Mouse (Mus musculus): Measurements from ENCODE around the gene Dnajc14. TPM values are rescaled to one million over a fixed set of nuclear protein-coding genes. Genes with fewer than 3 reads are reported as not detected.
"Not testable (repeated sequence)": the region's sequence is repeated elsewhere in the genome, so short reads cannot be mapped to it uniquely, and the experiment has no call there.

Dnajc14 gene
- polyA plus RNA-seq, 2 experiments from 2014 or later, result 73.0 to 125 TPM

- ATAC-seq, result peak; percentile 98
Measured at GRCm38 (mm10) chr10:128821358-128822056, 17.6 kb downstream of the Dnajc14 start, which contains the start of gene Ormdl2. Gene Ormdl2, minus strand, starts transcription at chr10:128821645.

- ATAC-seq, result no peak
Measured at GRCm38 (mm10) chr10:128822135-128822534, 18.3 kb downstream of the Dnajc14 start.

GRCm38 (mm10) chr10:128823087-128823486 is 19.2 kb downstream of the Dnajc14 start:
- ATAC-seq, result not testable (repeated sequence)

GRCm38 (mm10) chr10:128823821-128824220 is 20.0 kb downstream of the Dnajc14 start:
- no peak for ATAC-seq

GRCm38 (mm10) chr10:128837400-128837799 is 33.5 kb downstream of the Dnajc14 start:
- ATAC-seq, result no peak

- ATAC-seq, result no peak
Measured at GRCm38 (mm10) chr10:128839434-128839833, 35.6 kb downstream of the Dnajc14 start.

GRCm38 (mm10) chr10:128840612-128841011 is 36.8 kb downstream of the Dnajc14 start:
- ATAC-seq, result no peak

- no peak for ATAC-seq
Measured at GRCm38 (mm10) chr10:128843260-128843659, 39.4 kb downstream of the Dnajc14 start.

- ATAC-seq, result no peak
Measured at GRCm38 (mm10) chr10:128845516-128845915, 41.7 kb downstream of the Dnajc14 start.

- ATAC-seq, result no peak
Measured at GRCm38 (mm10) chr10:128846664-128847063, 42.8 kb downstream of the Dnajc14 start.

GRCm38 (mm10) chr10:128848426-128848825 is 44.6 kb downstream of the Dnajc14 start:
- no peak for ATAC-seq

- no peak for ATAC-seq
Measured at GRCm38 (mm10) chr10:128850339-128850738, 46.5 kb downstream of the Dnajc14 start.

- ATAC-seq, result no peak
Measured at GRCm38 (mm10) chr10:128861176-128861575, 57.3 kb downstream of the Dnajc14 start.

GRCm38 (mm10) chr10:128866042-128866441 is 62.2 kb downstream of the Dnajc14 start:
- ATAC-seq, result no peak

- peak; percentile 67 for ATAC-seq
Measured at GRCm38 (mm10) chr10:128866518-128866917, 62.7 kb downstream of the Dnajc14 start.

Other genes starting within 250 kb of the Dnajc14 start
- gene Pa2g4, start 238.1 kb upstream of the Dnajc14 start, polyA plus RNA-seq (2017; shearing (Covaris generic)), result 100 to 1,000 TPM; 114 to 117 TPM
- gene Erbb3, start 214.4 kb upstream of the Dnajc14 start, polyA plus RNA-seq (2017; shearing (Covaris generic)), result 1 to 10 TPM; 6.6 to 9.3 TPM
- 1,000 to 10,000 TPM; 1,420 to 1,755 TPM for gene Rps26, start 177.3 kb upstream of the Dnajc14 start, polyA plus RNA-seq (2017; shearing (Covaris generic))
- 100 to 1,000 TPM; 102 to 158 TPM for gene Ikzf4, start 158.1 kb upstream of the Dnajc14 start, polyA plus RNA-seq (2017; shearing (Covaris generic))
- gene Suox, start 130.0 kb upstream of the Dnajc14 start, polyA plus RNA-seq (2017; shearing (Covaris generic)), result 10 to 100 TPM; 25.7 to 44.3 TPM
- gene Rab5b, start 107.8 kb upstream of the Dnajc14 start, polyA plus RNA-seq (2017; shearing (Covaris generic)), result 100 to 1,000 TPM in 1 of 2 experiments, 10 to 100 TPM in 1; 69.1 to 111 TPM
- 1 to 10 TPM; 4.8 TPM for gene Pmel, start 99.9 kb upstream of the Dnajc14 start, polyA plus RNA-seq (2017; shearing (Covaris generic))
- gene Cdk2, start 99.0 kb upstream of the Dnajc14 start, polyA plus RNA-seq (2017; shearing (Covaris generic)), result 10 to 100 TPM; 19.7 to 23.2 TPM
- gene Dgka, start 59.2 kb upstream of the Dnajc14 start, polyA plus RNA-seq (2017; shearing (Covaris generic)), result 100 to 1,000 TPM; 322 to 370 TPM
- 10 to 100 TPM; 58.0 to 86.6 TPM for gene Pym1, start 56.2 kb upstream of the Dnajc14 start, polyA plus RNA-seq (2017; shearing (Covaris generic))
- under 1 TPM in 1 of 2 experiments, not detected in 1; 0.27 TPM for gene Mmp19, start 13.2 kb upstream of the Dnajc14 start, polyA plus RNA-seq (2017; shearing (Covaris generic))
- gene Tmem198b, start 308 bp downstream of the Dnajc14 start, polyA plus RNA-seq (2017; shearing (Covaris generic)), result 1 to 10 TPM; 2.9 to 9.2 TPM
- 100 to 1,000 TPM; 199 to 211 TPM for gene Sarnp, start 13.3 kb downstream of the Dnajc14 start, polyA plus RNA-seq (2017; shearing (Covaris generic))
- 10 to 100 TPM; 66.1 to 66.4 TPM for gene Ormdl2, start 17.6 kb downstream of the Dnajc14 start, polyA plus RNA-seq (2017; shearing (Covaris generic))
- gene Gdf11, start 87.7 kb downstream of the Dnajc14 start, polyA plus RNA-seq (2017; shearing (Covaris generic)), result 1 to 10 TPM; 7.9 to 8.1 TPM
- gene Cd63, start 96.9 kb downstream of the Dnajc14 start, polyA plus RNA-seq (2017; shearing (Covaris generic)), result under 1 TPM; 0.51 to 0.65 TPM
- 10 to 100 TPM; 12.4 to 23.7 TPM for gene Rdh5, start 118.8 kb downstream of the Dnajc14 start, polyA plus RNA-seq (2017; shearing (Covaris generic))
- gene Bloc1s1, start 120.0 kb downstream of the Dnajc14 start, polyA plus RNA-seq (2017; shearing (Covaris generic)), result 100 to 1,000 TPM; 227 to 233 TPM
- 1 to 10 TPM; 2.9 to 3.1 TPM for gene Itga7, start 129.8 kb downstream of the Dnajc14 start, polyA plus RNA-seq (2017; shearing (Covaris generic))
- not detected for gene Mettl7b, start 156.9 kb downstream of the Dnajc14 start, polyA plus RNA-seq (2017; shearing (Covaris generic))
- not detected for gene Olfr9, start 185.4 kb downstream of the Dnajc14 start, polyA plus RNA-seq (2017; shearing (Covaris generic))
- not detected for gene Olfr763, start 206.7 kb downstream of the Dnajc14 start, polyA plus RNA-seq (2017; shearing (Covaris generic))
- gene Olfr764-ps1, start 235.8 kb downstream of the Dnajc14 start, polyA plus RNA-seq (2017; shearing (Covaris generic)), result not detected
- gene Olfr765, start 245.9 kb downstream of the Dnajc14 start, polyA plus RNA-seq (2017; shearing (Covaris generic)), result not detected